Mouse (Mus musculus) testis, adult 2 months (tissue): Measurements from ENCODE around the gene Fignl2. TPM values are rescaled to one million over a fixed set of nuclear protein-coding genes. Genes with fewer than 3 reads are reported as not detected.

Experiments
- H3K27ac ChIP-seq: fragments of 200-500 bp; 2 replicates; pipeline ENCODE4 v1.5.1; 2012; ENCODE audit warnings: low read depth, low read length; ENCODE audit not compliant: control insufficient read depth, insufficient read depth
- H3K27me3 ChIP-seq: fragments of 200-500 bp; 2 replicates; pipeline ENCODE4 v1.6.1; 2012; ENCODE audit warnings: mild to moderate bottlenecking, low read length, moderate library complexity; ENCODE audit not compliant: control insufficient read depth, insufficient read depth
- H3K36me3 ChIP-seq: fragments of 200-500 bp; 2 replicates; pipeline ENCODE4 v1.6.1; 2012; ENCODE audit warnings: mild to moderate bottlenecking, low read length; ENCODE audit not compliant: control insufficient read depth, insufficient read depth
- H3K4me1 ChIP-seq: fragments of 200-500 bp; 2 replicates; pipeline ENCODE4 v1.6.1; 2012; ENCODE audit warnings: low read length; ENCODE audit not compliant: control insufficient read depth, insufficient read depth
- H3K4me3 ChIP-seq: fragments of 200-500 bp; 2 replicates; pipeline ENCODE4 v1.5.1; 2012; ENCODE audit warnings: low read depth, mild to moderate bottlenecking, low read length, moderate library complexity, mixed read lengths; ENCODE audit not compliant: control insufficient read depth
- CTCF ChIP-seq: fragments of 200-500 bp; IDR thresholded peaks from 2 replicates; pipeline ENCODE4 v1.5.1; 2012; ENCODE audit warnings: low read depth, mild to moderate bottlenecking, inconsistent platforms, low read length, moderate library complexity; ENCODE audit not compliant: control insufficient read depth, insufficient read depth, insufficient replicate concordance
- POLR2A ChIP-seq: fragments of 200-500 bp; IDR thresholded peaks from 2 replicates; pipeline ENCODE4 v1.6.1; 2012; ENCODE audit warnings: low read depth, mild to moderate bottlenecking, inconsistent platforms, low read length, moderate library complexity; ENCODE audit not compliant: control insufficient read depth
- polyA plus RNA-seq: library from polyadenylated mRNA; depleted of rRNA; stranded (reverse); fragments of >200 nt; gene quantifications from 2 replicates; pipeline ENCODE4 v1.2.3, GENCODE M21; 2012; rRNA removed

The Fignl2 gene
- 0.44 and 0.46 TPM in 2 replicates for polyA plus RNA-seq

DNA sequence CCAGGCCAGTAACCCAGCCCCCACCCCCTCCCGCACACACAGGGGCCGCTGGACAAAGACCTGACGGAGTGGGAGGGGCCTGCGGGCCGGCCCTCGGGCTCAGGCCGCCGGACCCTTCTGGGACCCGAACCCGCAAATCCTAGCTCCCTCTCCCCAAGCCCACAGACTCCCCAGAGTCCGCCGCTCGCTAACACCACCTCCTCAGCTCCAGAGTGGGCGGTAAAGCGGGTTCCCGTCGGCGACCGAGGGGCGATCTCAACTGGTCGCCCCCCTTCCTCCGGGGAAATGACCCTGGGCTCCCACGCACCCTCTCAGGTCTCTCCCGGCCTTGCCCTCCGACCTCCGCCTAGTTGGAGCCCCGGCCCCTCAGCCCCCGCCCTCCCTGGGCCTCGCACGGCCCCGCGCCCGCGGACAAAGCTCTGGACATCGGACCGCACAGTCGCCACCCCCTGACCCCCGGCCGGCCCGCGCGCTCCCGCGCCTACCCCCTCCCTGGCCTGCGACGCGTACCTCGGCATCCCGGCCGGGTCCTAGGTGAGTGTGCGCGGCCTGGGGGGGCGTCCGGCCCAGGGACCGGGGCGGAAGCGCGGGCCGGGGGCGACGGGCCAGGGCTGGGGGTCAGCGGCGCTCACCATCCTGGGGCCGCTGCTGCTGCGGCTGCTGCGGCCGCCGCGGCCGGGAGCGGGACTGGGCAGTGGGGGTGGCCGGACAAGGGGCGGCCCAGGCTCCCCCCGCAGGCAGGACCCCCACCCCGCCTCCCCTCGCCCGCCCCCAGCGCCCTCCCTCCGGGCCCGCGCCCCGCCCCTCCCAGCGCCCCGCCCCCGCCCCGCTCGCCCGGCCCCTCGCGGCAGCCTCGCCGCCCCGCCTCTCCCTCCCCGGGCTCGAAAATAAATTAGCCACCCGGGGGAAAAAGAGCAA is at the start of gene Fignl2:
Gene Fignl2 (minus strand): TSS at position 755 of the 918 bp plus-strand sequence.
- Histone ChIP-seq H3K4me3 (peak within 1 kb of the TSS; percentile 76), H3K4me1 (peaks cover 22% of the 10 kb centered on the region), H3K27me3 (peaks cover 4% of the 10 kb centered on the region; the same call in 1 of the 2 replicates), H3K36me3 (no peaks in the 10 kb centered on the region), H3K27ac (peak within 1 kb of the TSS; percentile 81)
- TF ChIP-seq CTCF (no peak), POLR2A (no peak)

DNA sequence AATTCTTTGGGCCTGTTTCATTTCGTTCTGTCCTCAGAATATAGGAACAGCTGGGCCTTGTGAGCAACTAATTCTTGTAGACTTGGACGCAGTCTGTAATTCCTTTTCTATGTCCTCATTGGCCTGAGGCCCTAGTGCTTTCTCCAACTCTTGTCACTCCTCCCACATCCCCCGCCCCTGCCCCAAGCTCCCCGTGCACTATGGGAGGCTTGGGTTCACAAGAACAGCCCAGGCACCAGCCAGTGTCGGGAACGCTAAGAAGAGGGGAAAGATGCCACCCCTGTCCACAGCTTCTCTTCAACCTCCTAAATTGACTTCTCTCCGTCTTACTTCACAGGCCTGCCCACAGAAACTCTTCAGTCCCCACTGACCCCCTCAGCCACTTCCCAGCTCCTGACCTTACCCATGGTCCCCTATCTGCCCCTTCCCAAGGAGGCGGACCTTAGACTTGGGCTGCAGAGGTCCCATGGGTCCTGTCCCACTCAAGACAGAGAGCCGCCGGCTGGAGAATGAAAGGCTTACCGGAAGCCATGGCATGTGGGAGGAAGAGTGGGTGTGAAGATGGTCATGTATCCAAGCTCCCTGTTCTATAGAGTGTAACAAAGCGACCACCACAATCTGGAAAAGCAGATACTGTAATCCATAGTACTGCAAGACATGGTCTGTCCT is 48.6 kb upstream of the Fignl2 start:
- H3K4me1 ChIP-seq = peaks cover 26% of the 10 kb centered on the region
- H3K27ac ChIP-seq = peak overlapping the region; percentile 23; the same call in 1 of the 2 replicates
- 0 out of 2 replicates have a peak overlapping the region, but pooled peaks have one; percentile 8 for H3K4me3 ChIP-seq
- no peaks in the 10 kb centered on the region for H3K36me3 ChIP-seq
- H3K27me3 ChIP-seq = peaks cover 3% of the 10 kb centered on the region; the same call in 1 of the 2 replicates
- TF ChIP-seq POLR2A (no peak), CTCF (no peak)

GRCm38 (mm10) chr15:101125561-101125960 is 47.2 kb upstream of the Fignl2 start:
- Histone ChIP-seq H3K27me3 (peaks cover 3% of the 10 kb centered on the region; the same call in 1 of the 2 replicates), H3K27ac (no peak overlapping the region), H3K4me3 (no peak overlapping the region), H3K36me3 (no peaks in the 10 kb centered on the region), H3K4me1 (peaks cover 26% of the 10 kb centered on the region)
- no peak for TF ChIP-seq CTCF
- no peak for TF ChIP-seq POLR2A

GRCm38 (mm10) chr15:101123202-101123601 is 44.8 kb upstream of the Fignl2 start:
- H3K4me1 ChIP-seq = peaks cover 13% of the 10 kb centered on the region
- TF ChIP-seq POLR2A (no peak), CTCF (no peak)
- no peak overlapping the region for H3K27ac ChIP-seq
- H3K27me3 ChIP-seq = peaks cover under 1% of the 10 kb centered on the region; the same call in 1 of the 2 replicates
- no peak overlapping the region for H3K4me3 ChIP-seq
- H3K36me3 ChIP-seq = no peaks in the 10 kb centered on the region

- Histone ChIP-seq H3K4me1 (peaks cover 4% of the 10 kb centered on the region), H3K27me3 (no peaks in the 10 kb centered on the region), H3K36me3 (no peaks in the 10 kb centered on the region), H3K4me3 (no peak overlapping the region), H3K27ac (no peak overlapping the region)
- no peak for TF ChIP-seq CTCF
These were observed 43.9 kb upstream of the Fignl2 start for GRCm38 (mm10) chr15:101122290-101122589.

DNA sequence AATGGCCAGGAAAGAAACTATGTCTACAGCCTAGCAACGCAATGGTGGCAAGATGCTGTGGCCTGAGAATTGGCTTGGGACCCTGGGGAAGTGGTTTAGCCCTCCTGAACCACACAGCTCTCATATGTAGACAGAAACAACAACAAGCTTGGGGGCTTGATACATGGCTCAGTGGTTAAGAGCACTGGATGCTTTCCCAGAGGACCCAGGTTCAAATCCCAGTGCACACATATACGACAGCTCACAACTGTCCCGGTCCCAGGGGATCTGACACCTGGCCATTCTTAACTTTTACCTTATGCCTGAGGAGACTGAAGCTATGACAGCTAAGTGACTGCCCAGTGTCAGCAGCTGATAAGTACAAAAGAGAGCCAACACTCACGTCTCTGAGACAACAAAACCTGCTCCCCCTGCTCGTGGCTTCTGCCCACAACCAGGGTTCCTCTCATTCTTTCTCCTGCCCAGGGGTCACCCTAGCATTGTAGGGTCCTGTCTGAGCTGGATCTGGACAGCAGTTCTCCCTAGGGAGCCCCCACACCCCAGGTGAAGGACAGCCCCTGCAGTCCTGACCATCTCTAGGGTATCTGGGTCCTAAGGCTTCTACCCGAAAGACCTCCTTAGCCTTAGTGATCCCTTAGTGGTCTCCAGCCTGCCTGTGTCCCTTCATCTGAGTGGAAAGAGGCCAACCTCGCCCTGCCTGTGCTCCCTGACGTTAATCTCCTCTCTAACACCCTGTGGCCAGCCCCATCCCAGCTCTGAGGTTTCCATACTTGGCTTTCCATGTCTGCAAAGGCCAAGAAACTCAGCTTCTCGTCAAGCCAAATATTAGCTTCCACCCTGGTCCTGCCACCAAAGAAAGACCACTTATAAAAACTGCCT is 43.3 kb upstream of the Fignl2 start:
- H3K27ac ChIP-seq = no peak overlapping the region
- TF ChIP-seq POLR2A = no peak
- no peak for TF ChIP-seq CTCF
- H3K4me1 ChIP-seq = no peaks in the 10 kb centered on the region; the same call in 1 of the 2 replicates
- H3K27me3 ChIP-seq = no peaks in the 10 kb centered on the region
- no peaks in the 10 kb centered on the region for H3K36me3 ChIP-seq
- no peak overlapping the region for H3K4me3 ChIP-seq
